Mouse (Mus musculus) embryonic facial prominence, embryonic 15.5 days (tissue): ENCODE results near the gene Gtf2a1. TPM values are rescaled to one million over a fixed set of nuclear protein-coding genes. Genes with fewer than 3 reads are reported as not detected.

Source experiments
- ATAC-seq: fragments of 200-750 bp; cut with Nextera tagmentation; 2 replicates; pipeline ENCODE4 v1.8.0; 2017; ENCODE audit warnings: low read depth, moderate TSS enrichment; ENCODE audit not compliant: insufficient number of reproducible peaks, low FRiP score, low TSS enrichment
- H3K27ac ChIP-seq: fragments of 300-500 bp; sonication (generic); replicated peaks from 2 replicates; pipeline ENCODE4 v1.5.1; 2015; ENCODE audit warnings: mild to moderate bottlenecking, inconsistent platforms
- H3K27me3 ChIP-seq: fragments of 300-500 bp; sonication (generic); 2 replicates; pipeline ENCODE4 v1.6.1; 2015; ENCODE audit warnings: inconsistent platforms
- H3K36me3 ChIP-seq: fragments of 300-500 bp; sonication (generic); 2 replicates; pipeline ENCODE4 v1.6.1; 2015; ENCODE audit warnings: mild to moderate bottlenecking, inconsistent platforms
- H3K4me1 ChIP-seq: fragments of 300-500 bp; sonication (generic); 2 replicates; pipeline ENCODE4 v1.6.1; 2015; ENCODE audit warnings: inconsistent platforms
- H3K4me2 ChIP-seq: fragments of 300-500 bp; sonication (generic); replicated peaks from 2 replicates; pipeline ENCODE4 v1.6.1; 2015; ENCODE audit warnings: mild to moderate bottlenecking, inconsistent platforms
- H3K4me3 ChIP-seq: fragments of 300-500 bp; sonication (generic); replicated peaks from 2 replicates; pipeline ENCODE4 v1.5.1; 2015; ENCODE audit warnings: mild to moderate bottlenecking, inconsistent platforms
- H3K9ac ChIP-seq: fragments of 300-500 bp; sonication (generic); 2 replicates; pipeline ENCODE4 v1.6.1; 2015; ENCODE audit warnings: inconsistent platforms
- H3K9me3 ChIP-seq: fragments of 300-500 bp; sonication (generic); replicated peaks from 2 replicates; pipeline ENCODE4 v1.6.1; 2016; ENCODE audit warnings: inconsistent platforms
- WGBS: fragments of 180-500 bp; shearing (Covaris S2); methylation state at CpG from one replicate; pipeline ENCODE4 v1.1.7; 2015; 5-methylcytosine and 5-hydroxymethylcytosine counted together
- polyA plus RNA-seq: library from polyadenylated mRNA; unstranded; fragments of >200 nt; fragmentation: Nextera tagmentation; extraction: Ambion mirVana; gene quantifications from 2 replicates; pipeline ENCODE4 v1.2.1, GENCODE M21; 2015

The Gtf2a1 gene
- polyA plus RNA-seq, 1 experiment from 2014 or later, result 36.5 TPM

GRCm38 (mm10) chr12:91523626-91524025 is 66.7 kb downstream of the Gtf2a1 start:
- no peak overlapping the region for H3K9ac ChIP-seq
- H3K27me3 ChIP-seq, result no peaks in the 10 kb centered on the region
- no peak for ATAC-seq
- no peak overlapping the region for H3K4me2 ChIP-seq
- no peak overlapping the region for H3K27ac ChIP-seq
- 66% methylated on average over 3 of the region's 3 CpGs for WGBS
- H3K4me3 ChIP-seq, result no peak overlapping the region
- H3K9me3 ChIP-seq, result no peaks in the 10 kb centered on the region
- H3K36me3 ChIP-seq, result no peaks in the 10 kb centered on the region
- H3K4me1 ChIP-seq, result no peaks in the 10 kb centered on the region

- Histone ChIP-seq H3K36me3 (no peaks in the 10 kb centered on the region), H3K9ac (no peak overlapping the region), H3K4me3 (no peak overlapping the region), H3K4me1 (no peaks in the 10 kb centered on the region), H3K27ac (no peak overlapping the region), H3K9me3 (no peaks in the 10 kb centered on the region), H3K4me2 (no peak overlapping the region), H3K27me3 (no peaks in the 10 kb centered on the region)
- ATAC-seq, result no peak
- WGBS, result 22% methylated on average over 3 of the region's 3 CpGs
These were observed 72.5 kb downstream of the Gtf2a1 start for GRCm38 (mm10) chr12:91517808-91518207.

GRCm38 (mm10) chr12:91513980-91514379 is 76.3 kb downstream of the Gtf2a1 start:
- Histone ChIP-seq H3K4me1 (no peaks in the 10 kb centered on the region), H3K27ac (no peak overlapping the region), H3K36me3 (no peaks in the 10 kb centered on the region), H3K9ac (no peak overlapping the region), H3K27me3 (no peaks in the 10 kb centered on the region), H3K4me2 (no peak overlapping the region), H3K4me3 (no peak overlapping the region), H3K9me3 (no peaks in the 10 kb centered on the region)
- ATAC-seq, result no peak
- WGBS, result 54% methylated on average over 6 of the region's 6 CpGs

- Histone ChIP-seq H3K4me3 (no peak overlapping the region), H3K27ac (no peak overlapping the region), H3K4me2 (no peak overlapping the region), H3K4me1 (no peaks in the 10 kb centered on the region), H3K36me3 (no peaks in the 10 kb centered on the region), H3K9ac (no peak overlapping the region), H3K9me3 (no peaks in the 10 kb centered on the region), H3K27me3 (no peaks in the 10 kb centered on the region)
- ATAC-seq, result no peak
- WGBS, result 66% methylated on average over 3 of the region's 3 CpGs
These were observed 78.5 kb downstream of the Gtf2a1 start for GRCm38 (mm10) chr12:91511766-91512165.

Other genes with a start within 250 kb of the Gtf2a1 start
- gene Cep128, start 206.1 kb downstream of the Gtf2a1 start, polyA plus RNA-seq, result 9.2 and 11.1 TPM in 2 replicates
- gene Tshr, start 205.9 kb downstream of the Gtf2a1 start, polyA plus RNA-seq, result 0.67 and 0.75 TPM in 2 replicates
- gene Ston2, start 197.9 kb upstream of the Gtf2a1 start, polyA plus RNA-seq, result 11.5 and 11.8 TPM in 2 replicates